Mouse (Mus musculus) ES-Bruce4 (cell line): ENCODE results near the gene Hagh. TPM values are rescaled to one million over a fixed set of nuclear protein-coding genes. Genes with fewer than 3 reads are reported as not detected.

ENCODE experiments used
- H3K27ac ChIP-seq: 2 replicates; pipeline ENCODE4 v1.5.1; 2012; ENCODE audit warnings: low read length, inconsistent platforms; ENCODE audit not compliant: insufficient read depth
- H3K27me3 ChIP-seq: 2 replicates; pipeline ENCODE4 v1.6.1; 2012; ENCODE audit warnings: mild to moderate bottlenecking, low read length, inconsistent platforms; ENCODE audit not compliant: control insufficient read depth, poor library complexity, insufficient read depth, severe bottlenecking
- H3K36me3 ChIP-seq: 2 replicates; pipeline ENCODE4 v1.6.1; 2012; ENCODE audit warnings: inconsistent platforms, mild to moderate bottlenecking, low read length, moderate library complexity; ENCODE audit not compliant: control insufficient read depth, poor library complexity, insufficient read depth, severe bottlenecking
- H3K4me1 ChIP-seq: one replicate; pipeline ENCODE4 v1.8.1; 2011; ENCODE audit warnings: low read length; ENCODE audit not compliant: control insufficient read depth, insufficient read depth
- H3K4me3 ChIP-seq: 2 replicates; pipeline ENCODE4 v1.5.1; 2011; ENCODE audit warnings: low read depth, mild to moderate bottlenecking, low read length
- H3K9ac ChIP-seq: 2 replicates; pipeline ENCODE4 v1.6.1; 2012; ENCODE audit warnings: low read depth, mild to moderate bottlenecking, inconsistent platforms; ENCODE audit not compliant: poor library complexity, severe bottlenecking
- H3K9me3 ChIP-seq: replicated peaks from 2 replicates; pipeline ENCODE4 v1.6.1; 2012; ENCODE audit warnings: mild to moderate bottlenecking, low read length, inconsistent platforms; ENCODE audit not compliant: control insufficient read depth, poor library complexity, insufficient read depth, severe bottlenecking
- CTCF ChIP-seq: IDR thresholded peaks from one replicate; pipeline ENCODE4 v1.8.1; 2011; ENCODE audit warnings: low read depth, low read length
- EP300 ChIP-seq: IDR thresholded peaks from 2 replicates; pipeline ENCODE4 v1.6.1; 2011; ENCODE audit warnings: low read depth, low read length; ENCODE audit not compliant: insufficient read depth
- POLR2A ChIP-seq: IDR thresholded peaks from one replicate; pipeline ENCODE4 v1.8.1; 2011; ENCODE audit warnings: low read length; ENCODE audit not compliant: insufficient read depth
- polyA plus RNA-seq: library from polyadenylated mRNA; stranded (reverse); fragments of >200 nt; gene quantifications from 2 replicates; pipeline ENCODE4 v1.2.4, GENCODE M21; 2011; ENCODE audit warnings: low read depth; ENCODE audit not compliant: missing spikeins, insufficient read depth, insufficient read length

The Hagh gene
- polyA plus RNA-seq, 1 experiment = 26.9 TPM

DNA sequence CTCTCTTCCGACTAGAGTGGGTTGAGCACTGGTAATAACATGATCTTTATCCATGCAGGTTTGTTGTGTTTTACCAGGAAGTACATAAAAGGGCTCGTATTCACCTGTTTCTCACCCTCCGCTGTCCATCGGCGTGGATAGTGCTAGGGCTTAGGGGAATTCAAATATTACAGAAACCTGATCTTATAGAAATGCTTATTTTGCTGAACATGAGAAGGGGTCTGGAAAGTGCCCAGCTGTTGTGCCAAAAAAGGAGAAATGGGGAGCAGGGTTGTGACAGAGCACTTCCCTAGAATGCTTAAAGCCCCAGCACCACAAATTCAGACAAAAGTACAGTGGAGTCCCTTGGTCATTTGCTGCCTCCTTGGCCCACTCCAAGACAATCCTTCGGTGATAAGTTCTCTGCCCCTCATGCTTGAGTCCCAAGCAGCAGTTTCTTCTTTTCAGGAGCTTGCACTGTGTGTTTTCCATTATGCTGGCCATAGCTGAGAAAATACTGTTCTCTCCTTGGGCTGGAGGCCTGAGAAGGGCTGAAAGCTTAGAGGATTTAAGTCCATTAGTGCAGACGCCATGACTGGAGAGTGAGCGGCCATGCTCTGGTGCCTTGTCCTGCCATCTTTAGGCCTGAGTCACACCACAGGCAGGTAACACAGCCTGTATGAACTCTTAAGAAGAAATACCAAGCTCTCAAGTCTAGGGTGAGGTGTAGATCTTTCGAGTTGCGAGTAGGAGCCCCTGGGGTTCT lies 11.6 kb downstream of the Hagh start:
- H3K27ac ChIP-seq = no peak overlapping the region
- H3K27me3 ChIP-seq = no peaks in the 10 kb centered on the region
- TF ChIP-seq POLR2A (no peak), CTCF (no peak), EP300 (no peak)
- H3K4me1 ChIP-seq = peaks cover 3% of the 10 kb centered on the region
- no peaks in the 10 kb centered on the region for H3K9me3 ChIP-seq
- no peaks in the 10 kb centered on the region for H3K36me3 ChIP-seq
- peak overlapping the region; percentile 43; the same call in 1 of the 2 replicates for H3K9ac ChIP-seq
- no peak overlapping the region; the same call in 1 of the 2 replicates for H3K4me3 ChIP-seq

DNA sequence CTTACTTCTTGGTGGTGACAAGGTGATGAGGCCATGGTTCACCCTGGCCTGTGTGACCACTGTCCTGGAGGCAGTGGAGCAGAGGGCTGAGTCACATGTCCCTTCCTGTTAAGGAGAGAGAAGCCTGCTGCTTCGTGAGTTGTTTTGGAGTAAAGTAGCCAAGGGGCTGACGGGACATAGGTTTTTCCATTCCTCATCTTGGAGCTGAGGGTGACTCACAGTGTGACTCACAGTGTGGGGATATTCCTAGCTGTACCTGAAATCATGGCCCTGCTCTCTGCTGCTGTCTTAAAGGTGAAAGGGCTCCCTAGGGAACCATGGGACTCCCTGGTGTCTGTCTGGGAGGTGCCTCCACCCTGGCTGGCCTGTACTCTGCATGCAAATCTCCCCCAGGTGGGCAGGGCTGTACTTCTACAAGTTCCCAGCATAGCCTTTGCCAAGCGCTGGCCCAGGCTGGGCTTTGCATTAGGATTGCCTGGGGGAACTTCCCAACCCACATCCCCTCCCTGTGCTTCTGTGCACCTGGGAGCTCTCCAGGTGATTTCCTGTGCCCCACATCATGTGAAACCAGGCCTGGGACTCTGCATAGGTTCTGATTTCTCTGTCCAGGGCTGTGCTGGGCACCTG lies 16.0 kb downstream of the Hagh start:
- no peaks in the 10 kb centered on the region for H3K27me3 ChIP-seq
- H3K36me3 ChIP-seq = no peaks in the 10 kb centered on the region
- H3K4me3 ChIP-seq = no peak overlapping the region
- H3K9me3 ChIP-seq = no peaks in the 10 kb centered on the region
- no peak overlapping the region for H3K9ac ChIP-seq
- no peak overlapping the region for H3K27ac ChIP-seq
- TF ChIP-seq CTCF (no peak), POLR2A (no peak), EP300 (no peak)
- H3K4me1 ChIP-seq = peaks cover 1% of the 10 kb centered on the region

DNA sequence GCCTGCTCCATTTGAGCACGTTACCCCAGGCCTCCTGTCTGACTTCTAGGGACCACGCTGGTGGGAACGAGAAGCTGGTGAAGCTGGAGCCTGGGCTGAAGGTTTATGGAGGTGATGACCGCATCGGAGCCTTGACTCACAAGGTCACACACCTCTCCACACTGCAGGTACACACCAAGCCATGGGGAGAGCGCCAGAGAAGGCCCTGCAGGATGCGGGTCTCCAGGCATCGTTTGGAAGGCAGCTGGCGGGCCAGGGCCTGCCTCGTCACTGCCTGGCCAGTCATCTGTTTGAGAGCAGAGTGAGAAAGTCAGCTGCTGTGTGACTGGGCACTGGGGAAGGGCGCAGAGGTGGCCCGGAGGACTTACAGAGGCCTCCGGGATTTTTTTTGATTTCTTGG lies 16.6 kb downstream of the Hagh start:
- Histone ChIP-seq H3K27ac (no peak overlapping the region), H3K4me3 (no peak overlapping the region), H3K27me3 (no peaks in the 10 kb centered on the region), H3K4me1 (peaks cover 1% of the 10 kb centered on the region), H3K9ac (no peak overlapping the region), H3K9me3 (no peaks in the 10 kb centered on the region), H3K36me3 (no peaks in the 10 kb centered on the region)
- TF ChIP-seq EP300 (no peak), CTCF (no peak), POLR2A (no peak)

DNA sequence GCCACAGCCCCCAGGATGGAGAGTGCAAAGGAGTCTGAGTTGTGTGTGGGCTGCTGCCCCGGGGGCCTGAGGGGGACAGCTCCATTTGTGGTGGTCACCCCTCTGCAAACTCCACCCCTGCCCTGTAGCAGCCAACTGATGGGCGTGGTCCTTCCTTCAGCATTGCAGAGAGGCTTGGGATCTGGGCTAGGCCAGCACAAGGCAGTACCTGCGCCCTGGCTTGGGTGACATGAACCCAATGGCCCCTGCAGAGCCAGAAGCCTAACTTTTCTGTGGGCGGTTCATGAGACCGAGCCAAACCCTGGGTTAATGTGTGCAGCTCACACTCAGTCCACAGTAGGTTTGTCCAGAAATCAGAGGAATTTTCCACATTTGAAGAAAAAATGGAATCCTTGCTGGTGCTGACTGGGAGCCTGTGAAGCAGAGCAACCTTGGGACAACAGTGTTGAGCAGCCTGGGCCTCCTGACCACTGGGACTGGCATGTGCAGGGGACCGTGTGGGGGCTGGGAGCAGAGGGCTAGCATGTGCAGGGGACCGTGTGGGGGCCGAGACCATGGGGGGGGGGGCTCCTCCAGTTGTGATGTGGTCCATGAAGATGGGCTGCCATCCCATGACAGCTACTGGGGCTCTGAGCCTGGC lies 18.0 kb downstream of the Hagh start:
- no peak for TF ChIP-seq CTCF
- no peak for TF ChIP-seq POLR2A
- peaks cover 1% of the 10 kb centered on the region for H3K4me1 ChIP-seq
- H3K9me3 ChIP-seq = no peaks in the 10 kb centered on the region
- H3K36me3 ChIP-seq = no peaks in the 10 kb centered on the region
- no peaks in the 10 kb centered on the region for H3K27me3 ChIP-seq
- H3K27ac ChIP-seq = no peak overlapping the region
- H3K9ac ChIP-seq = no peak overlapping the region
- no peak overlapping the region for H3K4me3 ChIP-seq

DNA sequence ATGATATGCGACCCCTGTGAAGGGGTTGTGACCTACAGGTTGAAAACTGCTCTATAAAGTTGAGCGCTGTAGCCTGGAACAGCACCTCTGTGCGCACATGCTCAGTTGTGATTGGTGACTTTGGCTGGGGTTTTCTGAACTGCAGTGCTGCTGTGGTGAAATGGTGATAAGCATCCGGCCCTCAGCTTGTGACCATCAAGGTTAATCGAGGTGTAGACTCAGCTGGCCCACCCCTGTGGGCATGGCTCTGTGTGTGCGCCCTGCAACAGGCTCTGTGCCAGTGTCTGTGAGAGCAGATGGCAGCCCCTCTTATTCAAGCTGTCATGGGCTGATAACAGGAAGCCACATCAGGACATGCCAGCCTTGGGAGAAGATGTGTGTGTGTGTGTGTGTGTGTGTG lies 19.0 kb downstream of the Hagh start:
- no peak overlapping the region for H3K4me3 ChIP-seq
- H3K9me3 ChIP-seq = no peaks in the 10 kb centered on the region
- H3K36me3 ChIP-seq = no peaks in the 10 kb centered on the region

DNA sequence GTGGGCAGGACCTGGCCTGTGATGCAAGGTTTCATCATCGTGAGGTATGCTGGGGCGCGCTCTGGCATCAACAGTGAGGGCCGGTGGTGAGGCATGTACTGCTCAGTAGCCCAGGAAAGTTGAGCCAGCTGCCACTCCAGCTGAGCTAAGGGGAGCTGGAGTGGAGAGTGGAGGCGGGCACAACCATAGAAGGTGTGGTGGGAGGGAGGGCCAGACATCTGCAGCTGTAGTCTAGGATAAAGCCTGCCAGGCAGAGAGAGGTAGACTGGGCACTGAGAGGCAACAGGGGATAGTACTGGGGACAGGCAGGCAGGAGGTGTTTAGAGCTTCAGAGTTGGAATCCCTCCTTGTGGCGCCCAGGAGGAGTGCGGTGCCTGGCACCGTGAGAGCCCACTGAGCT lies 20.1 kb downstream of the Hagh start:
- TF ChIP-seq CTCF (no peak), EP300 (no peak), POLR2A (no peak)
- no peak overlapping the region for H3K4me3 ChIP-seq
- H3K27me3 ChIP-seq = no peaks in the 10 kb centered on the region
- no peaks in the 10 kb centered on the region for H3K9me3 ChIP-seq
- peaks cover 1% of the 10 kb centered on the region for H3K4me1 ChIP-seq
- no peak overlapping the region for H3K9ac ChIP-seq
- H3K27ac ChIP-seq = no peak overlapping the region
- H3K36me3 ChIP-seq = no peaks in the 10 kb centered on the region

More for the DNA sequence above, 19.0 kb downstream of the Hagh start:
- H3K4me1 ChIP-seq = peaks cover 1% of the 10 kb centered on the region
- no peak overlapping the region for H3K27ac ChIP-seq
- H3K27me3 ChIP-seq = no peaks in the 10 kb centered on the region
- TF ChIP-seq CTCF = no peak
- no peak for TF ChIP-seq POLR2A
- no peak for TF ChIP-seq EP300
- H3K9ac ChIP-seq = no peak overlapping the region
